Mouse (Mus musculus) CH12.LX (cell line): ENCODE measurements around the gene Gdf10.

Source experiments
- CHD2 ChIP-seq: IDR thresholded peaks from 2 replicates; pipeline ENCODE4 v1.6.1; 2011; ENCODE audit warnings: low read length, improper control_type of control experiment
- CTCF ChIP-seq, 2 experiments: IDR thresholded peaks in 1 of 2; conservative IDR thresholded peaks in 1 of 2; 2 replicates each; pipeline ENCODE4 v1.5.1; 2011 to 2012; ENCODE audit warnings: low read depth in 2 of 2, low read length in 2 of 2, improper control_type of control experiment in 1 of 2, inconsistent platforms in 1 of 2, mild to moderate bottlenecking in 1 of 2, moderate library complexity in 1 of 2
- EP300 ChIP-seq: IDR thresholded peaks from 2 replicates; pipeline ENCODE4 v1.6.1; 2011; ENCODE audit warnings: low read length, improper control_type of control experiment
- ETS1 ChIP-seq: conservative IDR thresholded peaks from 2 replicates; pipeline ENCODE4 v1.6.1; 2012; ENCODE audit warnings: low read depth, mild to moderate bottlenecking, inconsistent platforms, low read length, improper control_type of control experiment, moderate library complexity
- HCFC1 ChIP-seq: IDR thresholded peaks from 2 replicates; pipeline ENCODE4 v1.6.1; 2012; ENCODE audit warnings: low read depth, mild to moderate bottlenecking, inconsistent platforms, low read length, improper control_type of control experiment
- KAT2A ChIP-seq: IDR thresholded peaks from 2 replicates; pipeline ENCODE4 v1.6.1; 2012; ENCODE audit warnings: low read length, improper control_type of control experiment, inconsistent platforms; ENCODE audit not compliant: insufficient replicate concordance
- MAFK ChIP-seq: IDR thresholded peaks from 2 replicates; pipeline ENCODE4 v1.6.1; 2011; ENCODE audit warnings: low read length, improper control_type of control experiment; ENCODE audit not compliant: insufficient replicate concordance
- MAX ChIP-seq: IDR thresholded peaks from 2 replicates; pipeline ENCODE4 v1.6.1; 2011; ENCODE audit warnings: low read length, improper control_type of control experiment
- MEF2A ChIP-seq: IDR thresholded peaks from 2 replicates; pipeline ENCODE4 v1.6.1; 2014; ENCODE audit warnings: low read depth, mild to moderate bottlenecking, inconsistent platforms, low read length, improper control_type of control experiment, borderline replicate concordance
- MXI1 ChIP-seq: IDR thresholded peaks from 2 replicates; pipeline ENCODE4 v1.6.1; 2011; ENCODE audit warnings: mild to moderate bottlenecking, low read depth, low read length, improper control_type of control experiment
- POLR2A ChIP-seq: IDR thresholded peaks from 2 replicates; pipeline ENCODE4 v1.6.1; 2011; ENCODE audit warnings: low read depth, mild to moderate bottlenecking, improper control_type of control experiment, low read length
- POLR2AphosphoS2 ChIP-seq: IDR thresholded peaks from 2 replicates; pipeline ENCODE4 v1.6.1; 2011; ENCODE audit warnings: low read depth, low read length, improper control_type of control experiment
- ZKSCAN1 ChIP-seq: IDR thresholded peaks from 2 replicates; pipeline ENCODE4 v1.6.1; 2012; ENCODE audit warnings: low read depth, inconsistent platforms, low read length, improper control_type of control experiment, borderline replicate concordance

DNA sequence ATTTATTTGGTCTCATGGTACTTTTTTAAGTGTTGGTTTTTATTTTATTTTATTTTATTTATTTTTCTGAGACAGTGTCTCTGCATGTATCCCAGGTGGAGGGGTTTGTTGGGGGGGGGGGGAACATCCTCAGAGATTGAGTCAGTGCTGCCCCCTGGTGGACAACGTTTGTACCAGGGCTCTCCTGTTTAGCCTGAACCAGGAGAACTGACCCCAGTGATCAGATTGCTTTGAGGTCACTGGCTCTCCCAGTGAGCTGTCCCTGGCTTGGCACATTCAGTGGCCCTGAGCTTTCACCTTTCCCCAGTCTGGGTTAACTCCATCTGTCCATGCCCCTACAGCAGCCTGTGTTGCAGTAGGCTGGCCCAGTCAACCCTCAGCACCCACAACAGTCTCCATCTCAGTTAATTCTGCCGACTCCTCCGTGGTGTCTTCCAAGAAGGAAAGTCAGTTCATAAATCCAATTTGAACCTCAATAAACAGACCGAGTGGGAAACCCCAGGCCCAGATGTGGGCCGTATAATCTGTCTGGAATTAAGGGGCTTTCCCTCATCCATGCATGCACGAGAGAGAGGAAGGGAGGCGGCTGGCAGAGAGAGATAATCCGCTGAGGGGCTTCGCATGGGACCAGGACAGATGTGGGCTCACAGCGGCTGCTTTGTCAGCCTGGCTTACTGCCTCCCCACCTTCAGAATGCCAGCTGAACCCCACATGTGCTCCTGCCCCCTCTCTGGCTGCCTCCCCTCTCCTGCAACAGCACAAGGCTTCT lies 9.7 kb downstream of the Gdf10 start:
- no peak for TF ChIP-seq CHD2
- peak; percentile 48 to 68 for TF ChIP-seq CTCF (conservative IDR thresholded peaks at IDR 0.05 in 1 of 2, IDR thresholded peaks at IDR 0.05 in 1 of 2; ENCODE audit: low read depth in 2 of 2, low read length in 2 of 2)
- TF ChIP-seq HCFC1: no peak
- TF ChIP-seq POLR2A: no peak
- no peak for TF ChIP-seq MEF2A
- TF ChIP-seq MAFK: no peak
- TF ChIP-seq MAX: no peak
- TF ChIP-seq ETS1: no peak
- no peak for TF ChIP-seq ZKSCAN1
- no peak for TF ChIP-seq KAT2A
- no peak for TF ChIP-seq EP300
- no peak for TF ChIP-seq MXI1
- TF ChIP-seq POLR2AphosphoS2: no peak
